Mouse (Mus musculus) forebrain, embryonic 16.5 days (tissue): ENCODE results near the gene Nsun7. TPM values are rescaled to one million over a fixed set of nuclear protein-coding genes. Genes with fewer than 3 reads are reported as not detected.
A peak's percentile ranks its signal among the peaks of the same experiment; 100 is the strongest.

Source experiments
- ATAC-seq: fragments of 200-750 bp; cut with Nextera tagmentation; 2 replicates; pipeline ENCODE4 v1.8.0; 2017; ENCODE audit warnings: mild to moderate bottlenecking, moderate library complexity
- H3K27ac ChIP-seq: fragments of 300-500 bp; sonication (generic); 2 replicates; pipeline ENCODE4 v1.5.1; 2014; ENCODE audit warnings: low read length, control low read depth
- H3K27me3 ChIP-seq: fragments of 300-500 bp; sonication (generic); replicated peaks from 2 replicates; pipeline ENCODE4 v1.6.1; 2014; ENCODE audit warnings: low read length; ENCODE audit not compliant: control insufficient read depth, insufficient read depth
- H3K36me3 ChIP-seq: fragments of 300-500 bp; sonication (generic); 2 replicates; pipeline ENCODE4 v1.6.1; 2014; ENCODE audit not compliant: control insufficient read depth, insufficient read depth
- H3K4me1 ChIP-seq: fragments of 300-500 bp; sonication (generic); replicated peaks from 2 replicates; pipeline ENCODE4 v1.6.1; 2014; ENCODE audit warnings: low read length; ENCODE audit not compliant: control insufficient read depth, insufficient read depth
- H3K4me2 ChIP-seq: fragments of 300-500 bp; sonication (generic); 2 replicates; pipeline ENCODE4 v1.6.1; 2014; ENCODE audit warnings: mild to moderate bottlenecking, low read length, control low read depth
- H3K4me3 ChIP-seq: fragments of 300-500 bp; sonication (generic); replicated peaks from 2 replicates; pipeline ENCODE4 v1.5.1; 2014; ENCODE audit warnings: mild to moderate bottlenecking, low read length, control low read depth
- H3K9ac ChIP-seq: fragments of 300-500 bp; sonication (generic); replicated peaks from 2 replicates; pipeline ENCODE4 v1.6.1; 2014; ENCODE audit warnings: low read depth, low read length, control low read depth
- H3K9me3 ChIP-seq: fragments of 300-500 bp; sonication (generic); 2 replicates; pipeline ENCODE4 v1.6.1; 2016; ENCODE audit warnings: low read length; ENCODE audit not compliant: control insufficient read depth
- WGBS: fragments of 180-500 bp; shearing (Covaris S2); extraction: QIAGEN DNeasy Blood & Tissue Kit; methylation state at CpG from one replicate; pipeline ENCODE4 v1.1.7; 2014; 5-methylcytosine and 5-hydroxymethylcytosine counted together
- polyA plus RNA-seq: library from polyadenylated mRNA; unstranded; fragments of >200 nt; fragmentation: Nextera tagmentation; extraction: Ambion mirVana; gene quantifications from 2 replicates; pipeline ENCODE4 v1.2.1, GENCODE M21; 2015

Nsun7 gene
- polyA plus RNA-seq, 1 experiment from 2014 or later: 3.2 TPM

DNA sequence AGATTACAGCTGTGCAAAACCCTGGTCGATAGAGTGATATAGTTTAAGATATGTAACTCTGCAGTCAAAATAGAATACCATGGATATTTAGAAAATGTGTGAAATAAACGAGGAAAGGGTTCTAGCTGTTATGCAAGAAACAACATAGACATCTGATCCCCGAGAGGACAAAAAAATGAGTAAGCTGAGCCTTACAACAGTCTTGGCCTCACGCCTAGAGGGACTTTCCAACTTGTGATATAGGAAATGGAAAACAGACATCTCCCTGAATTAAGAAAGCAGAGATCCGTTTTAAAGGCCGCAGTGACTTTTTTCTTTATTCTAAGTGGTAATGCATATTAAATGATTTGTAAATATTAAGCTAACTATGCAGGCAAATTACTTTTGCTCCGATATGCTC is 9.9 kb downstream of the Nsun7 start:
- WGBS: 83% methylated on average over 7 of the region's 7 CpGs
- Histone ChIP-seq H3K36me3 (no peaks in the 10 kb centered on the region), H3K4me1 (no peaks in the 10 kb centered on the region), H3K4me2 (no peak overlapping the region), H3K9me3 (no peaks in the 10 kb centered on the region), H3K27ac (no peak overlapping the region), H3K4me3 (no peak overlapping the region), H3K9ac (no peak overlapping the region), H3K27me3 (no peaks in the 10 kb centered on the region)
- no peak for ATAC-seq

DNA sequence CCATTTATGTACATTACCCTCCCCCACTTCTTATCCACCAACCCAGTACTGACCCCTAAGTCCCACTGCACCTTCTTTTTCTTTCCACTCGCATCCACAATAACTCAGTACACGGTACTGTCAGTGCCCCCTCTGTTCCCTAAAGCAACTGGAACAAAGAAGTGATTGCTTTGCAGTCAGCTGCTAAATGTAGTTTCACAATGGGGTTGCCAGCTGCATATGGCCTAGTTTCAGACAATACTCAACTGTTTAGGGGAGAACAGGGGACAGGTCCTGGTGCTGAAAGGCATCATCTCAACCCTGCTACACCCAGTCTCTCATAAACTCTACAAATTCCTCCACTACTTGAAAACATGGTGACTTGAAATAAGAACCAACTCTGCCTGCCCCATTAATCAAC is 11.4 kb downstream of the Nsun7 start:
- Histone ChIP-seq H3K4me3 (no peak overlapping the region), H3K9me3 (no peaks in the 10 kb centered on the region), H3K36me3 (no peaks in the 10 kb centered on the region), H3K27ac (no peak overlapping the region), H3K9ac (no peak overlapping the region), H3K4me1 (no peaks in the 10 kb centered on the region), H3K4me2 (no peak overlapping the region), H3K27me3 (no peaks in the 10 kb centered on the region)
- ATAC-seq: no peak
- 72% methylated on average over 2 of the region's 2 CpGs for WGBS

DNA sequence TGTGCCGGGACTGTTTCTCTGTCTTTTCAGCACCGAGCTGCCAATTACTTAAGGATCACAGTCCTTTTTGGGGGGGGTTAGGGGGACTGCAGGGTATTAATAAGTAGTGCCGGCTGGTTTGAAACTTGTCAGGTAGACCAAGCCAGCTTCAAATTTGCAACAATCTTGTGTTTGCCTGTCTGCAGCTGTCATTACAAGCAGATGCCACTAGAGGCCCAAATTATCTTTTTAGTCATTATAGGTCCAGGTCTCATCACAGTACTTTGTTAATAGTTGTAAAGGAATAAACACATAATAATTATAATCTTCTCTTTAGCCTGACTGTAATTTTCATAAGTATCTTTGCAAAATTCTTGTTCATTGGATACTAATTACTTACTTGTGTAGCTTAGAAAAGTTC is 14.7 kb downstream of the Nsun7 start:
- H3K27ac ChIP-seq: no peak overlapping the region
- H3K27me3 ChIP-seq: no peaks in the 10 kb centered on the region
- H3K4me1 ChIP-seq: no peaks in the 10 kb centered on the region
- no peak for ATAC-seq
- no peak overlapping the region for H3K9ac ChIP-seq
- H3K36me3 ChIP-seq: no peaks in the 10 kb centered on the region
- H3K9me3 ChIP-seq: no peaks in the 10 kb centered on the region
- WGBS: 53% methylated on average over 3 of the region's 3 CpGs
- H3K4me2 ChIP-seq: no peak overlapping the region
- H3K4me3 ChIP-seq: no peak overlapping the region

DNA sequence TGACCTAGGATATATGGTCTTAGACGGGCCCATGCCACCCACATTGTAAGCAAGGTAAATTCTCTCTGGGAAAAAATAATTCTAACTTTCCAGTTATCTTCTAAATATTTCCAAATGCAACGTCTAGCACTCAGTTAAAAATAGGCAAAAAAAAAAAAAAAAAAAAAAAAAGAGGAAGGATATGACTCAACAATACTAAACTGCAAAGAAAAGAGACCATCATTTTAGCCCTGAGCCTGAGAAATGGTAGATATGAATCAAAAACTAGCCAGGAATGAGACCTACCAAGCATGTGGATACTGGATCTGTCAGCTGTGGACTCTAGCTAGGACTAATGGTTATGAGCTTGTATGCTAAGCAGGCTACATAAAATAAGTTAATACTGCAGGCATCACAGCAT is 20.0 kb downstream of the Nsun7 start:
- H3K4me3 ChIP-seq: no peak overlapping the region
- H3K27ac ChIP-seq: no peak overlapping the region
- H3K9ac ChIP-seq: no peak overlapping the region
- H3K4me1 ChIP-seq: no peaks in the 10 kb centered on the region
- no peak overlapping the region for H3K4me2 ChIP-seq
- ATAC-seq: no peak
- H3K9me3 ChIP-seq: no peaks in the 10 kb centered on the region
- no peaks in the 10 kb centered on the region for H3K36me3 ChIP-seq
- no peaks in the 10 kb centered on the region for H3K27me3 ChIP-seq
- 91% methylated on average over 2 of the region's 2 CpGs for WGBS

DNA sequence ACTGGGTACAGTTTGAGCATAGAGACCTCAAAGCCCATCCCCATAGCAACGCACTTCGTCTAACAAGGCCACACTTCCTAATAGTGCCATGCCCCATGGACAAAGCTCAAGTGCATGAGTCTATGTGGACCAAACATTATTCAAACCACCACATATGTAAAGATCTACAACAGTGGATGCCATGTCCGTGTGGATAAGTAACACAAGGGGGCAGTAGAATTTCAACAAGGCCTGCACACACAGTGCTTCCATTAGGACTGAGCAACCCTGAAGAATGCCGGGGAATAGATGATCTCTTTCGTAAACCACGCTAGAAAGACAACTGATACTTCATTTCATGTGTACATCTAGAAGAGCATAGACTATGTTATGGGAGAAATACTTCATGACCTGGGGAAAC is 21.0 kb downstream of the Nsun7 start:
- WGBS: 76% methylated on average over 6 of the region's 6 CpGs

DNA sequence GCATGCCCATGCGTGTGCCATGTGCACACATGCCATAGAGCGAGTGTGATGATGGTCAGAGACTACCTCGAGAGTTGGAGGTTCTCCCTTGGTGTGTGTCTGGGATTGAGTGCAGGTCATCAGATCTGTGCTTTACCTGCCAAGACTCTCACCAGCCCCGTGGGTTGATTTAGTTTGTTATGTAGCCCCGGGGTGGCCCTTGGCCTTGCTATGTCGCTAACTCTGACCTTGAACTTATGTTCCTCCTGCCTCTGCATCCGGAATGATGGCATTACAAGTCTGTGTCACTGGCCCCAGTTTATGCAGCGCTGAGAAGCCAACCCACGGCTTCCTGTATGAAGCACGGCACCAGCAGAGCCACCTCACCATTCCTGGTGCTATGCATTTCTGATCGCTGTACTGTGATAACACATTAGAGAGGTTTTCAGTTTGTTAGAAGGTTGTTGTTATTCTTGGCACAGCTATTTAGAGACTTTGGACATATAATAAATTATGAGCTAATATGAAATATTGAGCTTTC is 34.5 kb downstream of the Nsun7 start:
- no peak overlapping the region for H3K4me2 ChIP-seq
- peaks cover 3% of the 10 kb centered on the region; the same call in 1 of the 2 replicates for H3K36me3 ChIP-seq
- no peak overlapping the region for H3K4me3 ChIP-seq
- ATAC-seq: no peak
- no peak overlapping the region for H3K27ac ChIP-seq
- 92% methylated on average over 11 of the region's 11 CpGs for WGBS
- no peaks in the 10 kb centered on the region for H3K9me3 ChIP-seq
- 0 out of 2 replicates have a peak, but pooled peaks cover 3% of the 10 kb centered on the region for H3K4me1 ChIP-seq
- no peak overlapping the region for H3K9ac ChIP-seq
- no peaks in the 10 kb centered on the region for H3K27me3 ChIP-seq

More for the DNA sequence above, 21.0 kb downstream of the Nsun7 start:
- no peak overlapping the region for H3K9ac ChIP-seq
- H3K9me3 ChIP-seq: no peaks in the 10 kb centered on the region
- no peaks in the 10 kb centered on the region for H3K4me1 ChIP-seq
- no peak overlapping the region for H3K4me3 ChIP-seq
- no peak overlapping the region for H3K27ac ChIP-seq
- no peaks in the 10 kb centered on the region for H3K36me3 ChIP-seq
- ATAC-seq: no peak
- H3K4me2 ChIP-seq: no peak overlapping the region
- no peaks in the 10 kb centered on the region for H3K27me3 ChIP-seq

DNA sequence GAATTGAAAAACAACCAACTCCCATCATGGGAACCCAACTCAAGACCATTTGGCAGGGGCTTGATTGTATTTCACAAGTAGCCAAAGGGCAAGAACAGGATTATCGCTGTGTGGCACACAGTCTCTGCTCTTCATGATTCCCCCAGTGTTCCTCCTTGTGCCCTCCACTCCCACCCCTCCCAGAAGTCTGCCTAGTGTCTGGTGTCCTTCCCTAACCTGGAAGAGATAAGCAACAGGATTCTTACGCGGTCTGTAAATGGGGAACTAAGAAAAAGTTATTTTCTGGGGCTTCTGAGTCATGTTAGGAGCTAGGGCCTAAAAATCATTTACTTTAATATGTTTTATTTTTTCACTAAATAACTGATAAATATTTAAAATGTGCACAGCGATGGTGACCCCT is 35.3 kb downstream of the Nsun7 start:
- Histone ChIP-seq H3K4me2 (no peak overlapping the region), H3K27me3 (no peaks in the 10 kb centered on the region), H3K36me3 (peaks cover 3% of the 10 kb centered on the region; the same call in 1 of the 2 replicates), H3K4me1 (0 out of 2 replicates have a peak, but pooled peaks cover 3% of the 10 kb centered on the region), H3K4me3 (no peak overlapping the region), H3K9me3 (no peaks in the 10 kb centered on the region), H3K27ac (no peak overlapping the region), H3K9ac (no peak overlapping the region)
- 98% methylated on average over 4 of the region's 4 CpGs for WGBS
- no peak for ATAC-seq

DNA sequence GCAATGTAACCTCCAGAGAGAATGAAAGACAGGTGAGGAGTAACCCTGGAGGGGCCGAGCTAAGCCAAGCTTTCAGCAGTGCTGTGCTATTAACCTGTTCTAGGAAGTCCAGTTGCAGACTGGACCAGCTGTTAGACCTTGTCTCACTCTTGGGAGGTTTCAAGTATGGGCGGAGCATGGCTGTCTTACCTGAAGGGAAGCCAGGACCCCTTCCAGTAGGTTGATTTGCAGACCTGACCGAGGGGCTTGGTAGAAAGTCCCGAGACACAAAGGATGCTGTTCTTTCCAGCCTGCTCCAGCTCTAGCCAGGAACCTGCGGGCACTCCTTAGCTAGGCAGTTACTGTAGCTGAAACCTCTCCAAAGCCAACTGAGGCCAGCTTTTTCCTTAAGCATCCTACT is 36.4 kb downstream of the Nsun7 start:
- 95% methylated on average over 5 of the region's 5 CpGs for WGBS
- ATAC-seq: no peak
- Histone ChIP-seq H3K4me2 (no peak overlapping the region), H3K9me3 (no peaks in the 10 kb centered on the region), H3K27ac (no peak overlapping the region), H3K36me3 (peaks cover 3% of the 10 kb centered on the region; the same call in 1 of the 2 replicates), H3K9ac (no peak overlapping the region), H3K4me3 (no peak overlapping the region), H3K4me1 (0 out of 2 replicates have a peak, but pooled peaks cover 3% of the 10 kb centered on the region), H3K27me3 (no peaks in the 10 kb centered on the region)

DNA sequence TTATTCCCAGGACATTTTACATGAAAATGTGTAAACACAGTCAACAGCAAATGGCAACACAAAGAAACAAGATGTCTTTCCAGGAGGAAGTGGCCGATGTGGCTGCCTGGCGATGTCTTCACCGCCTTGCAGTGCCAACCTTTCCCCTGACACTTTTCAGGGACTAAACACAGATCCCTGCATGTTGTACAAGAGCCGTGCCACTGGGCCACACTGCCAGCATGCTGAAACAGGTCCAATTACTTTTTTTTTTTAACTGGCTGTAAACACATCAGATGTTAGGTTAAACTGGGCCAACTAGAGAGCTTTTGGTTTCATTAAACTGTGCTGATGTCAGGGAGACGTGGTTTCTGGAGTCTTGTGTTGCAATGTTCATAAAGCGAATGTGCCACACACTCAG is 39.2 kb downstream of the Nsun7 start:
- 67% methylated on average over 6 of the region's 6 CpGs for WGBS
- Histone ChIP-seq H3K9ac (no peak overlapping the region), H3K4me3 (no peak overlapping the region), H3K9me3 (no peaks in the 10 kb centered on the region), H3K27me3 (no peaks in the 10 kb centered on the region), H3K4me2 (no peak overlapping the region), H3K27ac (no peak overlapping the region), H3K36me3 (peaks cover 7% of the 10 kb centered on the region; the same call in 1 of the 2 replicates), H3K4me1 (peaks cover 4% of the 10 kb centered on the region)
- ATAC-seq: 0 out of 2 replicates have a peak, but pooled peaks have one; percentile 43

DNA sequence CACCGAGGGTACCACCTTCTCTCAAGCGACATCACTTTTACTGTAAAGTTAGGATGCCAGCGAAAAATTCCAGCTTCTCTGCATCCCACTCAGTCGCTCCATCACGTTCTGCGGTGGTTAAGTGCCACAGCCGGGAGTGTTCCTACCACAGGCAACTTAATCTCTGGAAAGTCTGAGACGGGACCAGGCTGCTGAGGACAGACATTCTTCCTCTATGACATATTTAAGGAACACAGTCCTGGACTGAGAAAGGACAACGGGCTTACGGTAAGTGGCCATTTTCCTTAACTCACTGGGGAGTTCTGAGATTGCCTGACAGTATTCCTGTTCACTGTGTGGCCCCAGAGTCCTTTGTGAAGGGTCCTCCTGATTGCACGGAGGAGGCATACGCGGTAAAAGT is 40.9 kb downstream of the Nsun7 start:
- Histone ChIP-seq H3K27ac (no peak overlapping the region), H3K36me3 (peaks cover 7% of the 10 kb centered on the region; the same call in 1 of the 2 replicates), H3K9ac (no peak overlapping the region), H3K4me2 (no peak overlapping the region), H3K27me3 (no peaks in the 10 kb centered on the region), H3K4me1 (peaks cover 20% of the 10 kb centered on the region), H3K4me3 (no peak overlapping the region), H3K9me3 (no peaks in the 10 kb centered on the region)
- ATAC-seq: no peak
- 81% methylated on average over 13 of the region's 13 CpGs for WGBS
